Comparison of ENCODE assay signal across 7 mouse cellular contexts in the genomic region with DNA sequence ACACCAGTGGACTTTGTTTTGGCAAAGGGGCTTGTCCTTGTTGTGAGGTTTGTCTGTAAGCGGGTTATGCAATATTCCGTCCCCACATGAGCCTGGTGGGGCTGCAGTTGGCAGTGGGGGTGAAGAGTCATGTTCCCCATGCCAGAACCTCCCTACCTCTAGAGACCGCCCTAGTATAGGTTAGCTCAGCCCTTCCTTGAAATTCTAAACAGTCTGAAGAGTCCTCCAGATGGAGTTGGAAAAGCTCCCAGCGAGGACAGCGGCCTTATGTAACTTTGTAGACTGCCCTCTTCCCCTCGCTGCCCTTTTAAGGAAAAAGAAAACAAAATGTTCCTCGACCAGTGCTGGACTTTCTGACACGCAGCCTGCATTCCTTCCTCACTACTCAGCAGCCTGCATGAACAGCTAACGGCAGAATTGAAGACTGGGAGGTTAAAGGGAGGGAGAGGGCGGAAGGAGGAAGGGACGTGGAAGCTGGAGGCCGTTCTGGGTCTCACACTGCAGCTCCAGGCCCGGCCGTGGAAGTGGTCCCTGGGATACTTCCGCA. TPM values are rescaled to one million over a fixed set of nuclear protein-coding genes. Genes with fewer than 3 reads are reported as not detected.
DNase-seq lines count a peak whose midpoint lies in the region; ATAC-seq and TF ChIP-seq lines count a peak whose summit lies in the region.

No protein-coding gene starts in this region.

- no peak for ATAC-seq in hindbrain, postnatal 0 days
- ATAC-seq in inflammation-experienced regulatory T-cells, adult 6 months, result no peak

- H3K4me1 ChIP-seq in hindbrain, postnatal 0 days (ENCODE audit: insufficient read depth, low read length), result peaks cover 13% of the 10 kb centered on the region; the same call in 1 of the 2 replicates
- peaks cover 44% of the 10 kb centered on the region for H3K4me1 ChIP-seq in lung, adult 2 months (ENCODE audit: control insufficient read depth, insufficient read depth, low read length)
- no peaks in the 10 kb centered on the region; the same call in none of the 2 replicates for H3K4me1 ChIP-seq in testis, adult 2 months (ENCODE audit: control insufficient read depth, insufficient read depth, low read length)

- TF ChIP-seq CTCF in C2C12 (IDR thresholded peaks at IDR 0.05; ENCODE audit: control insufficient read depth, insufficient read depth, insufficient read length), result no peak
- peak; percentile 23; the same call in 1 of the 2 replicates for TF ChIP-seq CTCF in gastrocnemius, adult 2 months (IDR thresholded peaks at IDR 0.05)
- TF ChIP-seq CTCF in hindbrain, postnatal 0 days (IDR thresholded peaks at IDR 0.05; ENCODE audit: low read depth), result no peak
- no peak for TF ChIP-seq CTCF in lung, adult 2 months (IDR thresholded peaks at IDR 0.05; ENCODE audit: insufficient read depth, low read length)
- no peak for TF ChIP-seq CTCF in testis, adult 2 months (IDR thresholded peaks at IDR 0.05; ENCODE audit: control insufficient read depth, insufficient read depth, insufficient replicate concordance, low read depth, low read length)

- no peaks in the 10 kb centered on the region for H3K9me3 ChIP-seq in hindbrain, postnatal 0 days (ENCODE audit: low read length)

- peak overlapping the region; percentile 95 for H3K27ac ChIP-seq in gastrocnemius, adult 2 months
- H3K27ac ChIP-seq in hindbrain, postnatal 0 days, result peak overlapping the region; percentile 62
- peak overlapping the region; percentile 83 for H3K27ac ChIP-seq in testis, adult 2 months (ENCODE audit: control insufficient read depth, insufficient read depth, low read depth, low read length)

- intact Hi-C loops in gastrocnemius, adult 2 months (cut with DNase I), result no loop called here

- peak; percentile 97 for TF ChIP-seq POLR2A in lung, adult 2 months (IDR thresholded peaks at IDR 0.05; ENCODE audit: borderline replicate concordance, extremely low read depth, low read depth, low read length)
- peak; percentile 46; the same call in 1 of the 2 replicates for TF ChIP-seq POLR2A in testis, adult 2 months (IDR thresholded peaks at IDR 0.05; ENCODE audit: control insufficient read depth, low read depth, low read length)

- H3K4me3 ChIP-seq in C2C12 (ENCODE audit: insufficient read depth, poor library complexity, severe bottlenecking), result no peak overlapping the region
- H3K4me3 ChIP-seq in gastrocnemius, adult 2 months, result peak overlapping the region; percentile 65
- H3K4me3 ChIP-seq in hindbrain, postnatal 0 days (ENCODE audit: low read length), result no peak overlapping the region
- peak overlapping the region; percentile 33 for H3K4me3 ChIP-seq in lung, adult 2 months (replicated peaks; ENCODE audit: extremely low read depth, low read depth, low read length)
- no peak overlapping the region for H3K4me3 ChIP-seq in testis, adult 2 months (ENCODE audit: control insufficient read depth, low read depth, low read length)

- peak overlapping the region; percentile 65 for H3ac ChIP-seq in C2C12 (ENCODE audit: control insufficient read depth, insufficient read length, low read depth)

- H3K79me3 ChIP-seq in C2C12 (ENCODE audit: low read depth), result peaks cover 9% of the 10 kb centered on the region

- H3K27me3 ChIP-seq in C2C12 (ENCODE audit: control insufficient read depth, insufficient read depth, insufficient read length), result no peaks in the 10 kb centered on the region
- H3K27me3 ChIP-seq in hindbrain, postnatal 0 days (ENCODE audit: insufficient read depth, low read length), result no peaks in the 10 kb centered on the region
- H3K27me3 ChIP-seq in testis, adult 2 months (ENCODE audit: control insufficient read depth, insufficient read depth, low read length), result no peaks in the 10 kb centered on the region

- H3K36me3 ChIP-seq in C2C12 (ENCODE audit: control insufficient read depth, insufficient read depth), result no peaks in the 10 kb centered on the region
- no peaks in the 10 kb centered on the region for H3K36me3 ChIP-seq in hindbrain, postnatal 0 days (ENCODE audit: insufficient read depth, low read length)
- no peaks in the 10 kb centered on the region; the same call in 1 of the 2 replicates for H3K36me3 ChIP-seq in testis, adult 2 months (ENCODE audit: control insufficient read depth, insufficient read depth, low read length)

- H3K79me2 ChIP-seq in C2C12 (ENCODE audit: control insufficient read depth, insufficient read depth), result peaks cover 14% of the 10 kb centered on the region

- no peak overlapping the region for H3K9ac ChIP-seq in hindbrain, postnatal 0 days (replicated peaks; ENCODE audit: low read length)

- 64% methylated on average over 15 of the region's 15 CpGs for WGBS in hindbrain, postnatal 0 days
- 9% methylated on average over 15 of the region's 15 CpGs for WGBS in lung, adult 2 months

- DNase-seq in adrenal gland, postnatal 10 days, result peak; percentile 75
- peak; percentile 81 for DNase-seq in gastrocnemius, adult 2 months
- DNase-seq in hindbrain, postnatal 0 days (ENCODE audit: low spot score), result peak; percentile 39
- DNase-seq in lung, adult 2 months, result peak; percentile 76

- H3K4me2 ChIP-seq in hindbrain, postnatal 0 days (ENCODE audit: low read depth, low read length), result no peak overlapping the region

TF ChIP-seq in C2C12, 6 proteins besides CTCF, POLR2A, EP300 and RAD21:
- TF ChIP-seq CEBPB (IDR thresholded peaks at IDR 0.05; ENCODE audit: low read depth), result peak; percentile 91
- peak; percentile 9 for TF ChIP-seq MYOD1 (IDR thresholded peaks at IDR 0.05; ENCODE audit: control insufficient read depth, insufficient read length, low read depth)
- TF ChIP-seq FOSL1 (IDR thresholded peaks at IDR 0.05; ENCODE audit: insufficient read depth, low read length, poor library complexity, severe bottlenecking), result no peak

RNA-seq across cellular contexts. Expression of a gene that starts 12.6 kb away (rescaled TPM):
- polyA plus RNA-seq in C2C12 (2012; fragmentation: generic; extraction: Trizol), result 18.8 TPM
- total RNA-seq in adrenal gland, postnatal 10 days (2021), result 10 to 100 TPM; 29.9 to 32.1 TPM
- 10 to 100 TPM; 19.0 to 29.6 TPM for total RNA-seq in gastrocnemius, adult 2 months (2021)
- total RNA-seq in hindbrain, postnatal 0 days (2014; rRNA removed), result 151 and 189 TPM in 2 replicates
- 51.3 and 63.8 TPM in 2 replicates for polyA plus RNA-seq in hindbrain, postnatal 0 days (2015; fragmentation: Nextera tagmentation; extraction: Ambion mirVana)
- 91.1 and 92.8 TPM in 2 replicates for polyA plus RNA-seq in lung, adult 2 months (2012; rRNA removed)
- polyA plus RNA-seq in testis, adult 2 months (2012; rRNA removed), result 24.1 and 30.0 TPM in 2 replicates
- not detected for polyA plus RNA-seq in inflammation-experienced regulatory T-cells, adult 6 months (2017; shearing (Covaris generic))

RNA-seq across cellular contexts. Expression of a gene that starts 34.5 kb away (rescaled TPM):
- 0.06 TPM for polyA plus RNA-seq in C2C12 (2012; fragmentation: generic; extraction: Trizol)
- total RNA-seq in adrenal gland, postnatal 10 days (2021), result under 1 TPM; 0.27 to 0.97 TPM
- not detected for total RNA-seq in gastrocnemius, adult 2 months (2021)
- 0.61 and 1.4 TPM in 2 replicates for total RNA-seq in hindbrain, postnatal 0 days (2014; rRNA removed)
- 1.6 TPM in 2 replicates for polyA plus RNA-seq in hindbrain, postnatal 0 days (2015; fragmentation: Nextera tagmentation; extraction: Ambion mirVana)
- polyA plus RNA-seq in lung, adult 2 months (2012; rRNA removed), result 14.4 and 15.8 TPM in 2 replicates
- 1.6 and 2.2 TPM in 2 replicates for polyA plus RNA-seq in testis, adult 2 months (2012; rRNA removed)
- not detected for polyA plus RNA-seq in inflammation-experienced regulatory T-cells, adult 6 months (2017; shearing (Covaris generic))

RNA-seq across cellular contexts. Expression of a gene that starts 47.3 kb away (rescaled TPM):
- 28.9 TPM for polyA plus RNA-seq in C2C12 (2012; fragmentation: generic; extraction: Trizol)
- total RNA-seq in adrenal gland, postnatal 10 days (2021), result 10 to 100 TPM; 55.3 to 58.2 TPM
- 10 to 100 TPM; 55.7 to 57.8 TPM for total RNA-seq in gastrocnemius, adult 2 months (2021)
- total RNA-seq in hindbrain, postnatal 0 days (2014; rRNA removed), result 157 and 171 TPM in 2 replicates
- 16.2 and 17.8 TPM in 2 replicates for polyA plus RNA-seq in hindbrain, postnatal 0 days (2015; fragmentation: Nextera tagmentation; extraction: Ambion mirVana)
- 83.6 and 83.9 TPM in 2 replicates for polyA plus RNA-seq in lung, adult 2 months (2012; rRNA removed)
- 935 and 983 TPM in 2 replicates for polyA plus RNA-seq in testis, adult 2 months (2012; rRNA removed)
- 1 to 10 TPM in 1 of 3 experiments, under 1 TPM in 2; 0.29 to 1.1 (median 0.66) TPM for polyA plus RNA-seq in inflammation-experienced regulatory T-cells, adult 6 months (2017; shearing (Covaris generic))

Comparison
In these comparisons a context has a peak if more than half of its experiments do, and no peak if none do; other contexts are left out.
1. H3K4me3 ChIP-seq: peak in gastrocnemius, adult 2 months (single experiment) and lung, adult 2 months (single experiment); none in C2C12 (single experiment), hindbrain, postnatal 0 days (single experiment) and testis, adult 2 months (single experiment).
2. RNA of a gene that starts 12.6 kb away (polyA plus RNA-seq): 91.1 to 92.8 TPM in lung, adult 2 months, 51.3 to 63.8 TPM in hindbrain, postnatal 0 days, 24.1 to 30.0 TPM in testis, adult 2 months and 18.8 TPM in C2C12 (single experiment); not detected in inflammation-experienced regulatory T-cells, adult 6 months; every median in the first group is over 10 times any median in the second.
3. RNA of a gene that starts 47.3 kb away (polyA plus RNA-seq): 935 to 983 TPM in testis, adult 2 months; 83.6 to 83.9 TPM in lung, adult 2 months, 28.9 TPM in C2C12 (single experiment), 16.2 to 17.8 TPM in hindbrain, postnatal 0 days and 0.29 to 1.1 TPM in inflammation-experienced regulatory T-cells, adult 6 months; every median in the first group is over 10 times any median in the second.
4. Peak in every context shown above with its lines, with median percentiles within 50 percentile points of each other: DNase-seq and H3K27ac ChIP-seq.